Mouse (Mus musculus) spleen, adult 2 months (tissue): Measurements from ENCODE around the gene Lrp5.

Experiments used
- CTCF ChIP-seq: fragments of 200-500 bp; IDR thresholded peaks from 2 replicates; pipeline ENCODE4 v1.5.1; 2011; ENCODE audit warnings: mild to moderate bottlenecking, inconsistent platforms; ENCODE audit not compliant: insufficient read depth, insufficient read length, insufficient replicate concordance; ENCODE audit errors: extremely low read depth
- POLR2A ChIP-seq: fragments of 200-500 bp; IDR thresholded peaks from 2 replicates; pipeline ENCODE4 v1.6.1; 2011; ENCODE audit warnings: low read depth, low read length, inconsistent platforms

GRCm38 (mm10) chr19:3554785-3555184 lies 131.6 kb downstream of the Lrp5 start:
- no peak for TF ChIP-seq CTCF
- TF ChIP-seq POLR2A = no peak
